Mouse (Mus musculus) embryonic stem cell, embryonic (primary cell): Measurements from ENCODE around the gene Tnfaip8l1.

Source experiments
- CTCF ChIA-PET, 4 experiments: fragments of 300-600 bp in 2 of 4; fragments of 350-600 bp in 2 of 4; sonication (Branson Sonifier 250); formaldehyde crosslinking; loops; one replicate each; lab custom pipeline; 2022; ENCODE audit warnings: inconsistent platforms in 2 of 4; lab: Charles Lee
- POLR2A ChIA-PET, 4 experiments: fragments of 300-600 bp in 2 of 4; fragments of 350-600 bp in 2 of 4; sonication (Branson Sonifier 250); formaldehyde crosslinking; loops; one replicate each; lab custom pipeline; 2022; ENCODE audit warnings: antibody characterized with exemption in 4 of 4, inconsistent platforms in 1 of 4; lab: Charles Lee

Tnfaip8l1 gene

GRCm38 (mm10) chr17:56162231-56162774 is at the start of gene Tnfaip8l1:
TSS of gene Tnfaip8l1 (plus strand) at chr17:56162477.
- ChIA-PET CTCF (interaction anchor here in 1 of 4 experiments (3.6 kb wide), 1 partner anchor 31 kb away, joined by 29 read pairs; no protein-coding TSS in a partner anchor), POLR2A (interaction anchor here in 1 of 4 experiments (1.1 to 1.3 kb wide), 2 partner anchors 31 to 54 kb away, joined by 3 read pairs; no protein-coding TSS in a partner anchor)

DNA sequence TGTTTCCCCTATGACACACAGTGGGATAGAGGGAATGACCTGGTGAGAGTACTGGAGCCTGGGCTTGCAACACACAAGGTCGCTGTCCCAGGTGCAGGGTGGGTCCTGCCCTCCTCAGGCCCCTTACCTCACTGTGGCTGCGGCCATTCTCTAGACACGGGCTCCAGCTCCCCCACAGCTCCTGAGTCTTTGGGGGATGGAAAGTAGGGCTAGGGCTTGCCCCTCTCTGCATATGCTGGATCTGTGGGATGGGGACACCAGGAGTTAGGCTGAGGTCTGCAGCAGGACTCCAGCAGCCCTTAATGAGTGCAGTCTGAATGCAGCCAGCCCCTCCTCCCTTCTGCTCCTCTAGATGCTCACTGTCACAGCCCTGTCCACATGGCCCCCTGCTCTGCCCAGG is 49.5 kb upstream of the Tnfaip8l1 start:
- POLR2A ChIA-PET = interaction anchor here in 1 of 4 experiments (1.0 to 1.9 kb wide), 4 partner anchors 13 to 142 kb away, joined by 3 to 4 read pairs (median 3); partner anchors contain the start of gene Hdgfl2
- CTCF ChIA-PET = interaction anchor here in 3 of 4 experiments (1.0 to 2.6 kb wide), 15 partner anchors 8 to 440 kb away, joined by 3 to 18 read pairs (median 5); no protein-coding TSS in a partner anchor

DNA sequence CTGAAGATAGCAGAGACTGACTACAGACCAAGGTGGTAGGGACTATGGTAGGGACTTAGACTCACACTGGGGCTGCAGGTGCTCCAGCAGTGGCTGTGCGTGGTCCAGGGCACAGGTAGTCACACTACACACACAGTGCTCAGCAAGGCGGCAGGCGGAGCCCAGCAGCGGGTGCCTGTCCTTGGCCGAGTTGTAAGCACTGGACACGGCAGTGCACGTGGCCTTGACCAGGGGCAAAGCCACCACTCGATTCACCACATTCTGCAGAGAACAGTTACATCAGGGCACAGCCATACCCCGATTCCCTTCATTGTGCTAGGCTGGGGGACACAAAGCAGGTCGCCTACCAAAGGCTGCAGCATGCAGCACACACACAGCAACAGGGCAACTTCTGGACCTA is 46.1 kb upstream of the Tnfaip8l1 start:
- POLR2A ChIA-PET = interaction anchor here in 2 of 4 experiments (0.6 kb wide), 2 partner anchors 26 to 228 kb away, joined by 3 to 4 read pairs; no protein-coding TSS in a partner anchor
- CTCF ChIA-PET = interaction anchor here in 3 of 4 experiments (0.6 to 1.4 kb wide), 6 partner anchors 9 to 161 kb away, joined by 3 to 9 read pairs (median 4); partner anchors contain the start of genes Sh3gl1 (in 1 of the 3) and Ticam1 (in 1 of the 3)

DNA sequence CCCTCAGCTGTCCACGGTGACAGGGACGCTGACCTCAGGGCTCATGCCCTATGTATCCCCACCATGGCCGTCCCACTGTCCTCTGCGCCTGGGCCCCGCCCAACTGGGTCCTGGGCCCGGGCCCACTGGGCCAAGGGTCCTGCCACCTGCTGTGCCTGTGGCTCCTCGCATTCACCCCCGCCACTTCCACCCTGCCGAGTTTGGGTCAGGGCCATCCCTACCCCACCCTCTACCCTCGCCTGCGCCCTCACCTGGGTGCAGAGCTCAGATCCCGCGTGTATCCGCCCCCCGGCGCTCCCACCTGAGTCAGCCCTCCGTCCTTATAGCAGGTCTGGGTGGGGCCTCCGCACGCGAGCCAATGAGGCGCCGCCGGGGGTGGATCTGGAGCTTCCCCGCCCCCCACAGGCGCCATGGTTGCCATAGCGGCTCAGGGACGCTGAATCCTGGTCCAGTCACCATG is 45.0 kb upstream of the Tnfaip8l1 start, which contains the start of gene Plin5:
TSS of gene Plin5 (minus strand) at position 346 of the 460 bp plus-strand sequence.
- CTCF ChIA-PET = interaction anchor here (0.6 to 1.5 kb wide), 17 partner anchors 8 to 240 kb away, joined by 3 to 10 read pairs (median 4); partner anchors contain the start of genes Sh3gl1 (in 2 of the 4), Fem1a (in 1 of the 4), Hdgfl2 (in 1 of the 4) and Plin4 (in 1 of the 4)

GRCm38 (mm10) chr17:56119431-56119830 is 42.8 kb upstream of the Tnfaip8l1 start:
- CTCF ChIA-PET = interaction anchor here in 2 of 4 experiments (0.6 to 1.6 kb wide), 3 partner anchors 12 to 144 kb away, joined by 4 to 7 read pairs (median 4); no protein-coding TSS in a partner anchor
- POLR2A ChIA-PET = interaction anchor here in 3 of 4 experiments (0.5 to 2.7 kb wide), 7 partner anchors 12 to 347 kb away, joined by 3 to 9 read pairs (median 3); partner anchors contain the start of gene Hdgfl2 (in 1 of the 3)

More for the DNA sequence above, 45.0 kb upstream of the Tnfaip8l1 start, which contains the start of gene Plin5:
- POLR2A ChIA-PET = interaction anchor here in 3 of 4 experiments (0.8 to 1.9 kb wide), 24 partner anchors 9 to 510 kb away, joined by 3 to 10 read pairs (median 3); partner anchors contain the start of genes Hdgfl2 (in 2 of the 3), Ubxn6 (in 2 of the 3), Chaf1a (in 1 of the 3) and Lonp1 (in 1 of the 3)

DNA sequence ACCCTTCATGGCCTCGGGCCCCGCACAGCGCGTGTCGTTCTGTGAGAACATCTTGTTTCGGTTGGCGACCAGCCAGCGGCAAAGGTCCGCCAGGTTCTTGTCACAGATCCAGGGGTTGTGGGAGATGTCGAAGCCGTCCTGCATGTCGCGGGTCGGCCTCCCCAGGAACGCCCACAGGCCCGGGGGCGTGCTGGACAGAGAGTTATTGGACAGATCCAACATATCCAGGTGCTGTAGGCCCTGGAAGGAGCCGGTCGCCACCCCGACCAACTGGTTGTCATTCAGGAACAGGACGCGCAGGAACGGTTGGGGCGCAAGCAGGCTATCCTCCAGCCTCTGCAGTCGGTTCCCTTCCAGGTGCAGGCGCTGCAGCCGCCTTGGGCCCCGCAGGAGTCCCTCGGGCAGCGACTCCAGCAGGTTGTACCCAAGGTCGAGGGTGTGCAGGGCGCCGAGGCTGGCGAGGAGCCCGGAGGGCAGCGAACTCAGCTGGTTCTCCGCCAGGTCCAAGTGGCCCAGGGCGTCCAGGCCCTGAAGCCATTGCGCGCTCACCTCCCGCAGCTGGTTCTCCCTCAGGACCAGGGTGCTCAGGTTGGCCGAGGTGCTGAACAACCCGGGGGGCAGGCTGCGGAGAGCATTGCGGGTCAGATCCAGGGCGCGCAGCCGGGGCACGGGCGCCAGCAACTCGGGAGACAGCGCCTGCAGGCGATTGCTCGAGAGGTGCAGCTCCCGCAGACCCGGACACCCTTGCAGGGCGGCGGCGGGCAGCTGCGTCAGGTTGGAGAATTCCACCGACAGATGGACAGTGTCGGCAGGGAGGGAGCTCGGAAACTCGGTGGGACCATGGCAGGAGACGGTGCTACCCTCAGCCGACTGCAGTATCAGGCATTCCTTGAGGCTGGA is 42.0 kb upstream of the Tnfaip8l1 start:
- ChIA-PET CTCF (interaction anchor here (0.6 to 2.5 kb wide), 13 partner anchors 8 to 206 kb away, joined by 3 to 11 read pairs (median 5); partner anchors contain the start of genes Kdm4b (in 1 of the 4) and Sh3gl1 (in 1 of the 4)), POLR2A (interaction anchor here in 3 of 4 experiments (0.9 to 2.7 kb wide), 7 partner anchors 11 to 99 kb away, joined by 3 to 9 read pairs (median 4); partner anchors contain the start of genes Hdgfl2 (in 2 of the 3), Dpp9 (in 1 of the 3) and Ubxn6 (in 1 of the 3))

DNA sequence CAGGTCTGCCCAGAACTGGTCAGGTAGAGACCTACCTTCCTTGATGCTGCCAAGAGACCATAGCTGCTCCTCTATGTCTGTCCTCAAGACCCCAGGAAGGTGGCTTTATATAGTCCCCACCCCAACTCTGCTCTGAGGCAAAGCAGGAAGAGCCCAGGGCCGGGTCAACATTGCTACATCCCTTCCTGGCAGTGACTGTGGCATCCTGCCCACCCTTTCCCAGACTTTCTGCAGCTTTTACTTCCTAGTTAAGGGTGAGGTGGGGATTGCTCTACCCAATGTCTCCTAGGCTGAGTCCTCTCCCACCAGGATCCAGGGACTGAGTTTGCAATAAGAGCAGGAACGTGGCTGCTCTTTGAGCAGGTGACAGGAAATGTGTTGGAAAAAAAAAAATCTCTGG is 40.5 kb upstream of the Tnfaip8l1 start, which contains the start of gene Lrg1:
TSS of gene Lrg1 (minus strand) at position 176 of the 400 bp plus-strand sequence.
- ChIA-PET POLR2A (interaction anchor here in 2 of 4 experiments (0.7 to 1.4 kb wide), 4 partner anchors 13 to 244 kb away, joined by 3 read pairs; no protein-coding TSS in a partner anchor), CTCF (interaction anchor here in 3 of 4 experiments (1.0 to 2.5 kb wide), 6 partner anchors 8 to 12 kb away, joined by 3 to 11 read pairs (median 5); no protein-coding TSS in a partner anchor)

DNA sequence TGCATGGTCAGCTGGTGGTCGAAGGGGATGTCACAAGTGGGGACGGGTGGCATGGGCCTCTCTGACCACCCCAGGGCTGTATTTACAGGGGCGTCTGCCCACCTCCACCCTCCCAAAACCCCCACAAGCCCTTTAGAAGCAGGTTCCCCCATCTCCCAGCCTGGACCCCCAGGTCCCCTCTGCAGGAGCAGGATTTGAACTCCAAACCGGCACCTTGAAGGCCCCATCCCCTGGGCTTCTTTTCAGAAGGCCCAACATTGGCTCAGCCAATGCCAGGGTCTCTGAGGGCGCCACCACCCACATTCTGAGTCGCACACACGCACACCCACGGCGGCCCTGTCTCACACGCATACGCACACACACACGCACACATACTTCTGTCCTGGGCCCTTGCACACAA is 39.1 kb upstream of the Tnfaip8l1 start:
- POLR2A ChIA-PET = no interaction called here

GRCm38 (mm10) chr17:56123681-56124340 is 38.5 kb upstream of the Tnfaip8l1 start:
- POLR2A ChIA-PET = no interaction called here
- CTCF ChIA-PET = interaction anchor here in 3 of 4 experiments (0.6 to 1.8 kb wide), 12 partner anchors 8 to 227 kb away, joined by 3 to 18 read pairs (median 4); no protein-coding TSS in a partner anchor

More for the DNA sequence above, 39.1 kb upstream of the Tnfaip8l1 start:
- CTCF ChIA-PET = interaction anchor here in 3 of 4 experiments (0.5 to 1.5 kb wide), 3 partner anchors 9 to 70 kb away, joined by 3 read pairs; no protein-coding TSS in a partner anchor

DNA sequence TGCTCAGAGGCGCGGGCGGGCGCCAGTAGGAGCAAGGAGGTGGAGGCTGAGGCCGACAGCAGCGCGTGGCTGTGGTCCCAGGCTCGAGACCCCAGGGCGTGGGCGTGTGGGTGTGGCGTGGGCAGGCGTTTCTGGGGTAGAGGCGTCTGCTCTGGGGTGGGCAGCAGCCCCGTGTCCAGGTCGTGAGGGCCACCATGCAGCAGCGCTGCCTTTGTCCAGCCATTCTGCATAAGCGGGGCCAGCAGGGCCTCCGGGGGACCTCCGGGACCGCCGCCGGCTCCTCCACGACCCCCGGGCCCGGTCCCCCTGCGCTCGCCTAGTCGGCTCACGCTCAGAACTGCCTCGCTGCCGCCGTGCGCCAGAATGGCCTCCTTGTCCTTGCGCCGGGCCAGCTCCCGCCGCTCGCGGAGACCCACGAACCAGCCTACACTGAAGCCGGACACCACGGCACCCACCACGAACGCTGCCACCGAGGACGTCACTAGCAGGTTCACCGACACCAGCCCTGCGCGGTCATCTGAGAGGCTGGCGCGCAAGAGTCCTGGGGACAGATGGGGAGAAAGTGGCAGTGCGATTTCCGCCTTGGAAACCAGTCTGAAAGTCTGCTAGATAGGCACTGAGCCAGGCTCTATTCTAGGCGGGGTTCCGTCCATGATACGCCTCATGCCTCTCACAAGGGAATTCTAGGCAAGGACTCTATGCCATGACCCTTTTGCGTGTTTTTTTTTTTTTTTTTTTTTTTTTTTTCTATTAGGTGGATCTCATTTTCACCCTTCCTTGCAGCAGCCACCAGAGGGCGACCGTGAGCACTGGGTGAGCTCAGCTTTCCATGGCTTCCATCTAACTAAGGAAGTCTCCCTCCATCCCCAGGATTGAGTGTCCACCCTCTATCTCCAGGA is 37.7 kb upstream of the Tnfaip8l1 start:
- CTCF ChIA-PET = interaction anchor here (0.6 to 1.8 kb wide), 69 partner anchors 9 to 763 kb away, joined by 3 to 18 read pairs (median 5); partner anchors contain the start of genes Dpp9 (in 2 of the 4), Sema6b (in 2 of the 4), Hdgfl2 (in 1 of the 4) and Kdm4b (in 1 of the 4)
- POLR2A ChIA-PET = interaction anchor here (0.6 to 2.1 kb wide), 11 partner anchors 13 to 167 kb away, joined by 3 to 6 read pairs (median 4); partner anchors contain the start of gene Chaf1a (in 1 of the 4)

- POLR2A ChIA-PET = interaction anchor here (0.6 to 2.1 kb wide), 12 partner anchors 14 to 166 kb away, joined by 3 to 6 read pairs (median 4); partner anchors contain the start of gene Chaf1a (in 1 of the 4)
- CTCF ChIA-PET = interaction anchor here (0.6 to 1.8 kb wide), 69 partner anchors 9 to 763 kb away, joined by 3 to 18 read pairs (median 5); partner anchors contain the start of genes Dpp9 (in 2 of the 4), Sema6b (in 2 of the 4), Hdgfl2 (in 1 of the 4) and Kdm4b (in 1 of the 4)
Measured at GRCm38 (mm10) chr17:56125276-56125630, 37.0 kb upstream of the Tnfaip8l1 start.

DNA sequence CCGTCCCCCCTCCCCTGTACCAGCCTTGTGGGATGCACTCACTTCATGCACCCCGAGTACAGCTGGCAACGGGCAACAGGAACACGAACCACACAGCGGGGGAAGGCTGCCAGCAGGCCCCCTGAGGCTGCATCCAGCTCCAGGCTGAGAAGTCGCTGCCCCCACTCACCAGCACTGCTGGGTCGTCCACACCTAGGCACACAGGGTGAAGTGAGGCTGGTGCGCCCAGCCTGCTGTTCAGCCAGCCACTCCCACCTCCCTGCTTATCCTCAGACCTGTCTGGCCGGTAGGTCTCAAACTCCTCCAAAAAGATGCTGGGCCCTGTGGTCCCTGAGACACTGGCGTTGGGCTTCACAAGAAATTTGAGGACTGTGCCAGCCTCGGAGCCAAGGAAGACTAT is 36.1 kb upstream of the Tnfaip8l1 start:
- POLR2A ChIA-PET = interaction anchor here in 2 of 4 experiments (1.0 to 2.1 kb wide), 5 partner anchors 9 to 115 kb away, joined by 3 to 4 read pairs (median 3); partner anchors contain the start of gene Plin5 (in 1 of the 2)
- CTCF ChIA-PET = interaction anchor here in 3 of 4 experiments (0.5 to 1.7 kb wide), 7 partner anchors 8 to 505 kb away, joined by 3 to 8 read pairs (median 4); partner anchors contain the start of gene Plin5 (in 1 of the 3)

GRCm38 (mm10) chr17:56128246-56128645 is 34.0 kb upstream of the Tnfaip8l1 start:
- ChIA-PET CTCF (no interaction called here), POLR2A (no interaction called here)

DNA sequence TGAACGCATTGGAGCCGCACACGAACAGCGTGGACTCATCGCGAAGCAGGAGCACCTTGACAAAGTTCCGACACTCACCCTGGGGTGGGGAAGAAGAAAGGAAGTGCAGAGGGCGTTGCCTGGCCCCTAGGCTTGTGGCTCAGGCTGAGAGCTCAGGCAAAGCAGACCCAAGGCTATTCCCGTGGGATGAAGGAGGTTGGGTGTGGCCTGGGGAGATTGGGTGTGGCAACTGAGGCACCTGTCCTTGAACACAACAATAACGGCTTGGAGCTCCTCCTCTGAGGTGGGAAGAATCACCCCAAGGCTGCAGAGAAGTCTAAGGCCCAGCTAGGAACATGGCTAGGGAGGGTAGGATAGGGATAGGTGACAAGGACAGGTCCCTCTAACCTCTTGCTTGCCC is 31.1 kb upstream of the Tnfaip8l1 start:
- ChIA-PET CTCF (interaction anchor here (0.5 to 2.6 kb wide), 100 partner anchors 8 to 533 kb away, joined by 3 to 29 read pairs (median 4); partner anchors contain the start of genes Plin5 (in 3 of the 4), Sema6b (in 3 of the 4), Chaf1a (in 1 of the 4) and Dpp9 (in 1 of the 4)), POLR2A (interaction anchor here in 3 of 4 experiments (0.6 to 1.9 kb wide), 27 partner anchors 9 to 430 kb away, joined by 3 to 9 read pairs (median 3); partner anchors contain the start of genes Chaf1a (in 1 of the 3), Hdgfl2 (in 1 of the 3), Plin5 (in 1 of the 3) and Sema6b (in 1 of the 3))
